Mouse (Mus musculus) embryonic facial prominence, embryonic 11.5 days (tissue): ENCODE data around the gene Tedc2. TPM values are rescaled to one million over a fixed set of nuclear protein-coding genes. Genes with fewer than 3 reads are reported as not detected.

Experiments used
- ATAC-seq: fragments of 200-750 bp; cut with Nextera tagmentation; replicated peaks from 2 replicates; pipeline ENCODE4 v1.8.0; 2017; ENCODE audit warnings: low read depth; ENCODE audit not compliant: insufficient number of reproducible peaks, low FRiP score, low TSS enrichment
- DNase-seq: peaks from one replicate; pipeline ENCODE4 v3.0.0-alpha.2; 2015; ENCODE audit warnings: low spot score
- H3K27ac ChIP-seq: fragments of 300-500 bp; sonication (generic); replicated peaks from 2 replicates; pipeline ENCODE4 v1.5.1; 2014; ENCODE audit warnings: mild to moderate bottlenecking, low read depth, low read length, control low read depth
- H3K27me3 ChIP-seq: fragments of 300-500 bp; sonication (generic); 2 replicates; pipeline ENCODE4 v1.6.1; 2014; ENCODE audit warnings: mild to moderate bottlenecking, low read length, moderate library complexity, mixed read lengths; ENCODE audit not compliant: control insufficient read depth, insufficient read depth
- H3K36me3 ChIP-seq: fragments of 300-500 bp; sonication (generic); replicated peaks from 2 replicates; pipeline ENCODE4 v1.6.1; 2014; ENCODE audit warnings: low read depth, mild to moderate bottlenecking, low read length, moderate library complexity, mixed read lengths; ENCODE audit not compliant: control insufficient read depth, insufficient read depth
- H3K4me1 ChIP-seq: fragments of 300-500 bp; sonication (generic); 2 replicates; pipeline ENCODE4 v1.6.1; 2014; ENCODE audit warnings: low read length, mixed read lengths; ENCODE audit not compliant: control insufficient read depth, insufficient read depth
- H3K4me2 ChIP-seq: fragments of 300-500 bp; sonication (generic); 2 replicates; pipeline ENCODE4 v1.6.1; 2014; ENCODE audit warnings: low read depth, mild to moderate bottlenecking, control low read depth, low read length, moderate library complexity
- H3K4me3 ChIP-seq: fragments of 300-500 bp; sonication (generic); 2 replicates; pipeline ENCODE4 v1.5.1; 2014; ENCODE audit warnings: low read depth, low read length, control low read depth
- H3K9ac ChIP-seq: fragments of 300-500 bp; sonication (generic); replicated peaks from 2 replicates; pipeline ENCODE4 v1.6.1; 2014; ENCODE audit warnings: mild to moderate bottlenecking, control low read depth, low read length
- H3K9me3 ChIP-seq: fragments of 300-500 bp; sonication (generic); replicated peaks from 2 replicates; pipeline ENCODE4 v1.6.1; 2016; ENCODE audit warnings: mild to moderate bottlenecking, low read length, inconsistent platforms, mixed read lengths; ENCODE audit not compliant: control insufficient read depth
- WGBS: fragments of 180-500 bp; shearing (Covaris S2); extraction: QIAGEN DNeasy Blood & Tissue Kit; methylation state at CpG from one replicate; pipeline ENCODE4 v1.1.7; 2014; 5-methylcytosine and 5-hydroxymethylcytosine counted together
- polyA plus RNA-seq: library from polyadenylated mRNA; unstranded; fragments of >200 nt; fragmentation: Nextera tagmentation; extraction: Ambion mirVana; gene quantifications from 2 replicates; pipeline ENCODE4 v1.2.1, GENCODE M21; 2014

Tedc2 gene
- polyA plus RNA-seq, 1 experiment from 2014 or later, result 21.7 TPM

- 0 out of 2 replicates have a peak, but pooled peaks have one; percentile 1 for ATAC-seq
These were observed 8.8 kb downstream of the Tedc2 start for GRCm38 (mm10) chr17:24211631-24212440.

DNA sequence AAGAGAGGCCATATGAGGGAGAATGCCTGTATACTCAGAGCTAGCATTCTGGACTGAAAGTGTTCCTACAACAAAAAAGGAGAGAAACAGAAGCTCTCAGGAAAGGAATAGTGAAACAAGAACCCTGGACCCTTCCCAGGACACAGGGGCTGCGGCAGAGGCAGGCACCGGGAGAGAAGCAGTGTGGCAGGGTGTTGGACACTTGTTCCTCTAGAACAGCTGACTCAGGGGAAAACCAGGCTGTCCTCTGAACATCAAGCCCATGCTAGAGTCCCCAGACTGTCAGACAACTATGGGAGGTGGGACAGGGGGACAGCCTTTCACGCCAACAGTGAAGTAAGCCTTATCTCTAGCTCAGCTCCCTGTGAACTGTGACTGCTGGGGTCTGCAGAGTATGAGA is 10.1 kb downstream of the Tedc2 start:
- H3K27me3 ChIP-seq, result no peaks in the 10 kb centered on the region; the same call in 1 of the 2 replicates
- H3K4me1 ChIP-seq, result peaks cover 33% of the 10 kb centered on the region
- WGBS, result 80% methylated on average over 3 of the region's 3 CpGs
- no peak overlapping the region; the same call in 1 of the 2 replicates for H3K9ac ChIP-seq
- no peak overlapping the region for H3K4me3 ChIP-seq
- DNase-seq, result no peak
- ATAC-seq, result no peak
- peaks cover 3% of the 10 kb centered on the region for H3K36me3 ChIP-seq
- H3K4me2 ChIP-seq, result no peak overlapping the region; the same call in 1 of the 2 replicates
- H3K9me3 ChIP-seq, result no peaks in the 10 kb centered on the region
- H3K27ac ChIP-seq, result peak overlapping the region; percentile 88; the same call in 1 of the 2 replicates

More at GRCm38 (mm10) chr17:24211631-24212440, 8.8 kb downstream of the Tedc2 start:
- Histone ChIP-seq H3K4me2 (peak overlapping the region; percentile 99), H3K27ac (peak overlapping the region; percentile 86), H3K4me3 (peak overlapping the region; percentile 48), H3K9ac (peak overlapping the region; percentile 84), H3K4me1 (peaks cover 26% of the 10 kb centered on the region), H3K36me3 (peaks cover 8% of the 10 kb centered on the region), H3K9me3 (no peaks in the 10 kb centered on the region), H3K27me3 (no peaks in the 10 kb centered on the region; the same call in 1 of the 2 replicates)
- 2% methylated on average over 37 of the region's 37 CpGs for WGBS
- DNase-seq, result peak; percentile 89

GRCm38 (mm10) chr17:24209916-24210240 is 10.8 kb downstream of the Tedc2 start:
- no peaks in the 10 kb centered on the region; the same call in 1 of the 2 replicates for H3K27me3 ChIP-seq
- no peaks in the 10 kb centered on the region for H3K9me3 ChIP-seq
- peak overlapping the region; percentile 82 for H3K9ac ChIP-seq
- peak overlapping the region; percentile 88 for H3K27ac ChIP-seq
- ATAC-seq, result no peak
- H3K36me3 ChIP-seq, result no peaks in the 10 kb centered on the region; the same call in 1 of the 2 replicates
- 75% methylated on average over 3 of the region's 3 CpGs for WGBS
- H3K4me2 ChIP-seq, result no peak overlapping the region
- peaks cover 33% of the 10 kb centered on the region for H3K4me1 ChIP-seq
- no peak for DNase-seq
- H3K4me3 ChIP-seq, result no peak overlapping the region

GRCm38 (mm10) chr17:24209043-24209915 is 11.4 kb downstream of the Tedc2 start, which contains the start of gene Ntn3:
Gene Ntn3, minus strand, starts transcription at chr17:24209531.
- peak within 1 kb of the TSS; percentile 96 for H3K4me2 ChIP-seq
- WGBS, result under 1% methylated on average over 34 of the region's 43 CpGs
- H3K27ac ChIP-seq, result peak within 1 kb of the TSS; percentile 88
- no peaks in the 10 kb centered on the region; the same call in 1 of the 2 replicates for H3K27me3 ChIP-seq
- peak; percentile 94 for DNase-seq
- peak within 1 kb of the TSS; percentile 82 for H3K9ac ChIP-seq
- peaks cover 33% of the 10 kb centered on the region for H3K4me1 ChIP-seq
- ATAC-seq, result peak; percentile 62
- peak within 1 kb of the TSS; percentile 73 for H3K4me3 ChIP-seq
- H3K9me3 ChIP-seq, result no peaks in the 10 kb centered on the region
- H3K36me3 ChIP-seq, result no peaks in the 10 kb centered on the region

DNA sequence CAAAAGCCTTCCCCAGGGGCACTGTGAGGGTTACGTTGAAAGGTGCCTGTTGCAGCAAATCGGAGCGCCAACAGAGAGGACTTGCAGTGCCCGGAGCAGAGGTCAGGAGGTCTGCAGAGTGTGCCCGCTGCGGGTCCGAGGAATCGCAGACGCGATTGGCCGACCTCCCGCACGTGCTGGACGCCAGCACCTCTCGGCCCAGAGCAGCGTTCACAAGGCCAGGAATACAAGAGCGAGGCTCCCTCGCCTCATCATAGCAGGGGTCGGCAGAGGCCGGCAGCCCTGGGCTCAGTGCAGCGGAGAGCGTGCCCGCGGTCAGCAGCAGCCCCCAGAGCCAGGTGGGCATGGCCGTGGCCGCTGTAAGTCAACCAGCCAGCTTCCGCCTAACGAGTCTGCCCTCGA is 12.0 kb downstream of the Tedc2 start:
- Histone ChIP-seq H3K4me3 (peak overlapping the region; percentile 73), H3K9me3 (no peaks in the 10 kb centered on the region), H3K4me2 (peak overlapping the region; percentile 96), H3K36me3 (no peaks in the 10 kb centered on the region), H3K4me1 (peaks cover 33% of the 10 kb centered on the region), H3K9ac (peak overlapping the region; percentile 82), H3K27me3 (no peaks in the 10 kb centered on the region; the same call in 1 of the 2 replicates), H3K27ac (peak overlapping the region; percentile 88)
- 1% methylated on average over 29 of the region's 29 CpGs for WGBS
- DNase-seq, result peak; percentile 42
- no peak for ATAC-seq

- H3K27ac ChIP-seq, result peak overlapping the region; percentile 88; the same call in 1 of the 2 replicates
- DNase-seq (no peak), ATAC-seq (no peak)
- no peaks in the 10 kb centered on the region; the same call in 1 of the 2 replicates for H3K27me3 ChIP-seq
- H3K4me1 ChIP-seq, result peaks cover 33% of the 10 kb centered on the region
- peak overlapping the region; percentile 82 for H3K9ac ChIP-seq
- 51% methylated on average over 34 of the region's 34 CpGs for WGBS
- peak overlapping the region; percentile 96 for H3K4me2 ChIP-seq
- H3K9me3 ChIP-seq, result no peaks in the 10 kb centered on the region
- H3K4me3 ChIP-seq, result peak overlapping the region; percentile 73
- no peaks in the 10 kb centered on the region for H3K36me3 ChIP-seq
These were observed 12.6 kb downstream of the Tedc2 start for GRCm38 (mm10) chr17:24207768-24208640.
